Mouse (Mus musculus): ENCODE data around the gene Mepce.

Mepce gene

GRCm38 (mm10) chr5:137744197-137744596 is 43.3 kb downstream of the Mepce start:
- no peak for ATAC-seq (ENCODE audit: insufficient number of reproducible peaks, low FRiP score, low TSS enrichment)

- ATAC-seq (ENCODE audit: insufficient number of reproducible peaks, low FRiP score, low TSS enrichment) = no peak
Measured at GRCm38 (mm10) chr5:137742836-137743235, 44.6 kb downstream of the Mepce start.

- no peak for ATAC-seq (ENCODE audit: insufficient number of reproducible peaks, low FRiP score, low TSS enrichment)
Measured at GRCm38 (mm10) chr5:137742048-137742447, 45.4 kb downstream of the Mepce start.

GRCm38 (mm10) chr5:137741023-137741931 is 46.2 kb downstream of the Mepce start, which contains the start of gene Nyap1:
Gene Nyap1 (minus strand): TSS chr5:137741607.
- peak; percentile 53 for ATAC-seq (ENCODE audit: insufficient number of reproducible peaks, low FRiP score, low TSS enrichment)

GRCm38 (mm10) chr5:137740506-137740905 is 46.9 kb downstream of the Mepce start:
- 0 out of 2 replicates have a peak, but pooled peaks have one; percentile 3 for ATAC-seq (ENCODE audit: insufficient number of reproducible peaks, low FRiP score, low TSS enrichment)

GRCm38 (mm10) chr5:137739471-137739870 is 48.0 kb downstream of the Mepce start:
- no peak for ATAC-seq (ENCODE audit: insufficient number of reproducible peaks, low FRiP score, low TSS enrichment)

- no peak for ATAC-seq (ENCODE audit: insufficient number of reproducible peaks, low FRiP score, low TSS enrichment)
Measured at GRCm38 (mm10) chr5:137738516-137738915, 48.9 kb downstream of the Mepce start.

DNA sequence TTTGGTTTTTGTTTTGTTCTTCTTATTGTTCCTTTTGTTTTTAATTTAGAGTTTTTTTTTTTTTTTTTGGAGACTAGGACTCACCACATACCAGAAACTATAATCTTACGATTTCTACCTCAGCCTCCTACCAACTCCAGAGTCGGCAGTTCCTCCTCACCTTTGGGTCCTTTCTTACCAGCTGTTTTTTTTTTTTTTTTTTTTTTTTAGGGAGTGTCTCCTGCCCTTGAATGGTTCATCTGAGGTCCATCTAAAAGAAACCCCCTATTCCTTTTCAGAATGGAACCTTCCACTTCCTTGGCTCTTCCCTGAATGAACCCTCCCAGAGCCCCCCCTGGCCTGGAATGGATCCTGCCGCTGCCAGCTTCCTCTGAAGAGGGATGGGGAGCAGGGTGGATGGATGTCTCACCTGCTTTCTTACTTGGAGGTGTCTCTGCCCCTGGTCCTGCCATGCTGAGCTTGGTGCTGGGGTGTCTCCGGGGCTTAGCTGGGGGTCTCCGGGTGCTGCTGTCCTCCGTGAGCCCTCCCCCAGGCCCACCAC is 50.0 kb downstream of the Mepce start:
- ATAC-seq (ENCODE audit: insufficient number of reproducible peaks, low FRiP score, low TSS enrichment) = no peak

GRCm38 (mm10) chr5:137734289-137735061 is 53.0 kb downstream of the Mepce start:
- no peak for ATAC-seq (ENCODE audit: insufficient number of reproducible peaks, low FRiP score, low TSS enrichment)

DNA sequence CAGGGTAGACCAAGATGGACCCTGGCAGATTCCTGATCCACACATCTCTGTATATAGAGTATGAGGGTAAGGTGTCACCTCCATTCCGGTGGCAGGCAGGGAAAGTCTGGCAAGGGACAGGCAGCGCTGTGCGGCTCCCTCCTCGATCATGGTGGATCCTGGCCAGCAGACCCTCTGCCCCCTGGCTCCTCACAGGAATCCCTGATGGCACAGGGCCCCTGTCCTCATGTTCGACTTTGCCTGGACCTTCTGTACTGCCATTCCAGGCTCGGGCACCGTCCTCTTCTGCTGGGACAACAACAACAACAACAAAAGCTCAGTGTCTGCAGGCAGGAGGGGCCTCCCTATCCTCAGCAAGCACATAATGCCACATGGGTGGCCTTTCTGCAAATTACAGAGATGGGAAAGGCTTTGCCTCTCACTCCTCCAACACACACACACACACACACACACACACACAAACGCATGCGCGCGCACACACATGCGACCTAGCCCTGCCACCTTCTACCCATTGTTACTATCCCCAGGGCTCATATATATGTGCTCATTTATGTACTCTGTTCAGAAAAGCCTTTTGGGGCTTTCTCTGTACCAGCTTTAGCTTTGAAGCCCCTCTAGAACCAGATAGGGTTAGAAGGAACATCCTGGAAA is 53.7 kb downstream of the Mepce start:
- no peak for ATAC-seq (ENCODE audit: insufficient number of reproducible peaks, low FRiP score, low TSS enrichment)

Data from cerebellum, adult (tissue).